Mouse (Mus musculus) heart, postnatal 10 days (tissue): Measurements from ENCODE around the gene Lrrc59. TPM values are rescaled to one million over a fixed set of nuclear protein-coding genes. Genes with fewer than 3 reads are reported as not detected.

ENCODE experiments used
- DNase-seq, 2 experiments: peaks; one replicate each; pipeline ENCODE4 v3.0.0; 2021
- intact Hi-C: fragments of 180-260 bp; cut with DNase I; formaldehyde crosslinking; loops from one replicate; pipeline ENCODE4 v1.15.1; 2025
- total RNA-seq, 2 experiments: library from RNA; stranded (reverse); gene quantifications; 2 replicates each; pipeline ENCODE4 v1.2.3; 2021

Lrrc59 gene
- total RNA-seq: 10 to 100 TPM; 60.0 to 63.3 TPM

DNA sequence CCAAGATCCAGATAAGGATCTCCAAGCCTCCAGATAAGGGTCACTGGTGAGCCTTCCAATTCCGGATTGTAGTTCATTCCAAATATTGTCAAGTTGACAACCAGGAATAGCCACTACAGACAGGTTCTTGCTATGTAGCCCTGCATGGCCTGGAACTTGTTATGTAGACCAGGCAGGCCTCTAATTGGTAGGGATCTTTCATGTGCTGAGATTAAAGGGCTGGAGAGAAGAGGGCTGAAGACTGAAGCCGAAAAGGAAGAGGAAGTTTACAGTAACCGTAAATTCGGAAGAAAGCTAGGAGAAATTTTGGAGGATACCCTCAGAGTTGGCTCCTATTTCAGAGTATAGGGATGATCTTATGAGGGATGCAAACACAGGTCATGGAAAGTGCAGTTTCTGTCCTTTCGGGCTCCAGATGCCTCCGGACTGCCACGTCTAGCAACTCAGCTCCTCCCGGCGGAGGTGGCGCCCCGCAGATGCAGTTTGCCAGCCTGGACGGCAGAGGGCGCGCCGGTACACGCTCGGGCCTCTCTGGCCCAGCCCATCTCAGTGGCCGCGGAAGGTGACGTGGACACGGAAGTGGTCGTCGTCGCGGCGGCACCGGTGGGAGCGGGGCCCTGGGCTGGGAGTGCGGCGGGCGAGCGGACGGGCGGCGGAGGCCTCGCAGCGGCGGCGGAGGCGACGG is at the start of gene Lrrc59:
Gene Lrrc59 (plus strand): TSS at position 569 of the 685 bp plus-strand sequence.
- intact Hi-C loops: no loop called here
- DNase-seq: peak; percentile 97

DNA sequence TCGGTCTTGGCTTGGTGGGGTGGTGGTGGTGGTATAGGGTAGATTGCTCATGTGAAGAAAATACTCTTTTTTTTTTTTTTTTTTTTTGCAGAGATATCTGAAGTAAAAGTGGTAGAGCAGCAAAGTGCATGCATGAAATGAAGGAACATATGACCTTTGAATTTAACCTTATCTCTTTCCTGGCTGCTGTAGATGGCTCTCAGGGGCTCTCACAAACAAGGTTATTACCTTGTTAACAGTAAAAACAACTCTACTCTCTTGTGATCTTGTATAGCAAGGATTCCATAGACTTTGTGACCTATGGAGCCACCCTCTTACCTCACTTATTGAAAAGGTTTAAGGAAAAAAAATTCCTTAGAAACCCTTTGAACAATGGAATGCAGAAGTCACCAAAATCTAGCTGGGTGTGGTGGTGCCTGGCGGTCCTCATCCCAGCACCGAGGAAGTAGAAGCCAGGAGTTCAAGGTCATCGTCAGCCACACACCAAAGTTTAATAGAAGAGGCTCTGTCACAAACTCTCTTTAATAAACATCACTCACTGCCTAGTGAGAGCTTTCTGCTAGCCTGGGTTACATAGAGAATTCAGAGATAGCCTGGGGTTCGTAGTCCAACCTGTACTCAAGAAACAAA is 49.3 kb upstream of the Lrrc59 start:
- DNase-seq: no peak
- intact Hi-C loops: no loop called here

DNA sequence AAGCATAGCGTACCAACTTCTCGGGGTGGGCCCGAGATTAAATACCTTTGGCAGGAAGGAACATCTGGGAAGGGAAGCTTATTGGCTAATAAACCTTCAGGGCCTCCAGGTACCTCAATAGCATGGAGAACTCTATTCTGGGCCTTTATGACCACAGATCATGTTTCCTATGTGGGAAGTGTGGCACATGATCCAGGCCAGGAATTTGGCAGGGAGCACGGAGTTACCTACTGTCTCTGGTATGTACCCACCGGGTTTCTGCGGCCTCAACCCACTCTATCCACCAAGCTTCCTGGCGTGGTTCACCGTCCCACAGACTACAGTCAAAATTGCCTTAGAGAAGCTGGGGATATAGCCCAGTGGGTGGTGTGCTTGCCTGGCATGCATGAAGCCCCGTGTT is 44.5 kb upstream of the Lrrc59 start:
- intact Hi-C loops: no loop called here
- no peak for DNase-seq

DNA sequence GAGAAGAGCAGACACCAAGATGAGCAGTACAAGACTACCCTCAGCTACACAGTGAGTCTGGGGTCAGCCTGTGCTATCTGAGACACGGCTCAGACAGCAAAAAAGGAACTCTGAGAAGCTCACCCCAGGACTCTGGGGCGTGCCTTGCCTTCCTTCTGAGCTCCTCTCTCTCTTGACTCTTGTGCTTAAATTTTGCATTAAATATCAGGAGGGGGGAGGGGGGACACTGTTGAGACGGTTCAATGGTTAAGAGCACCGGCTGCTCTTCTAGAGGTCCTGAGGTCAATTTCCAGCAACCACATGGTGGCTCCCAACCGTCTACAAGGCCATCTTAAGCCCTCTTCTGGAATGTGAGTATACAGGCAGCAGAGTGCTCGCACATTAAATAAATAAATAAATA is 42.1 kb upstream of the Lrrc59 start:
- intact Hi-C loops: no loop called here

DNA sequence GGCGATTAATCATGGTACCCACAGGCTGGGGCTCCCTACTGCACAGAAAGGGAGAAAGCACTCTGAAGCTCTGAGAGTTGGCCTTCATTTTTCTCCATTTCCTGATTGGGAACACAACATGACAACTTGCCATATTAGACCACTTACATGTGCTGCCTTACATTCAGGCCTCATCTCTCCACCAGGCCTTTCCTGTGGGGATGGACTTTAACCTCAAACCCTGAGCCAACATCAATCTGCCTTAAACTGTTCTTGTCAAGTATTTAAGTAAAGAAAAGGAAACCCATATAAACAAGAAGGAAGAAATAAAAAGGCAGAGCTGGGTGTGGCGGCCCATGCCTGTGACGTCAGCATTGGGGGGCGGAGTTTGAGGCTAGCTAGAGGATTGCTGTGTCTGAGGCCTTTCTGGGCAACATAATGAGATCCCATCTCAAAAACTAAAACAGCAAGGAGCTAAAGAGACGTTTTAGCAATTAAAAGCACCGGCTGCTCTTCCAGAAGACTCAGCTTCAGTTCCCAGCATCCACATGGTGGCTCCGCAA is 33.2 kb upstream of the Lrrc59 start:
- intact Hi-C loops: loop anchor here (5.0 kb wide), 1 partner anchor 44 kb away; no protein-coding TSS in a partner anchor
- peak in 1 of 2 experiments; percentile 25 for DNase-seq

More for the DNA sequence above, 42.1 kb upstream of the Lrrc59 start:
- DNase-seq: no peak

DNA sequence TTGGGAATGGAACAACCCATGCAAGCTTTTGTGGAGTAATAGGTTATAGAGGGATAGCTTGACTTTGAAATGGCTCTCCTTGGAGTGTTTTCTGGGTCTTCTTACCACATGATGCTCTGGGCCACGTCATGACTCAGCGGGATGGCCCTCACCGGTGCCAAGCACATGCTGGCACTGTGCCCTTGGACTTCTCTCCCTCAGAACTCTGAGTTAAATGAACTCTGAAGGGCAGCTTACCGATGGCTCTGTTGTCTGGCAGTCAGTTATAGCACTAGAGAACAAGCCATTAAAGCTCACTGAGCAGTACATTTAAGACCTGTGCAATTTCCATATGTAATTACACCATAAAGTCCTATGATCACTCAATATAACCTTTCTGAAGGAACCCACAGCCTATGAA is 32.2 kb upstream of the Lrrc59 start:
- intact Hi-C loops: loop anchor here (5.0 kb wide), 1 partner anchor 45 kb away; no protein-coding TSS in a partner anchor
- peak; percentile 63 to 67 for DNase-seq

DNA sequence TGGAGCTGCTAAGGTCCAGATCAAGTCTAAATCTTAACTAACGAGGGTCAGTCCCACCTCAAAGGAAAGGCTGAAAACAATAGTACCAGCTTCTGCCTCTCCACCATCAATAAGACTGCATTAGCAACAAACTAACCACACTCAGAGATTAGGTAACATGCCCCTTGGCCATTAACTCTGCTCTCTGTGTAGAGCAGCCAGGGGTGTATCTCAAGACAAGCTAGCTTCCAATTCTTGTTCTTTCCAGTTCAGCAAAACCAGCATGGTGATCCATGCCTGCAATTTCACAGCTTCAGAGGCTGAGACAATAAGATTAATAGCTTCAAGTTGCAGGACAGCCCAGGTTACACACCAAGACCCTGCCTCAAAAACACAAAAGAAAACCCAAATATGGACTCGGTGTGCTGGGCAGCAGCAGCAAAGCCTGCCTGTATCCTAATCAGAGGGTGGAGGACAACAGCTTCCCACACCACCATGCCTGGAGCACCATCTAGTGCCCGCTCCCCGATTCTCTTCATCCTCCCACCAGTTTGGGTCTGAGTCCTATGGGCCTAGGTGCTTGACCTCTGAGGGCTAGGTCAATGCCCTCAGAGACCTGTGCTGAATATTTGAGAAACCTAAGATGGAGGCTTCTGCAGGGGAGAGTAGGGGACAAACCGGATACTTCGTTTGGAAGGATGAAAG is 31.0 kb upstream of the Lrrc59 start:
- intact Hi-C loops: loop anchor here (5.0 kb wide), 1 partner anchor 46 kb away; no protein-coding TSS in a partner anchor
- DNase-seq: no peak

DNA sequence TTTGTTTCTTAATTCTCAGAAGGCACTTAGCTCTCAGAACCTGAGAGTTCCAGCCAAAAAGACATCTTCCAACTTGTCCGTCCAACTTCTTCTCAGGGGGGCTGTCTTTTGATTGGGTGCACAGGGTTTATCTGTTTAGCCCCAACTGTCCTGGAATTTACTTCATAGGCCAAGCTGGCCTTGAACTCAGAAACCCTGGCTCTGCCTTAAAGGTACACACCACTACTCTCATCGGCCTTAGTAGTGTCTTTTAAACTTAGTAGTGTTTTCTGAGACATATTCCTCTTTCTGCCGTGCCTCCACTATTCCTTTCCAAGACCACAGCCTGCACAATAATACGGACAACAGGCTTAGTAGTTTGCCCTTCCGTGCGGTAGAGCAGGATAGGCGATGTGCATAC is 29.1 kb upstream of the Lrrc59 start:
- no peak for DNase-seq
- intact Hi-C loops: no loop called here

DNA sequence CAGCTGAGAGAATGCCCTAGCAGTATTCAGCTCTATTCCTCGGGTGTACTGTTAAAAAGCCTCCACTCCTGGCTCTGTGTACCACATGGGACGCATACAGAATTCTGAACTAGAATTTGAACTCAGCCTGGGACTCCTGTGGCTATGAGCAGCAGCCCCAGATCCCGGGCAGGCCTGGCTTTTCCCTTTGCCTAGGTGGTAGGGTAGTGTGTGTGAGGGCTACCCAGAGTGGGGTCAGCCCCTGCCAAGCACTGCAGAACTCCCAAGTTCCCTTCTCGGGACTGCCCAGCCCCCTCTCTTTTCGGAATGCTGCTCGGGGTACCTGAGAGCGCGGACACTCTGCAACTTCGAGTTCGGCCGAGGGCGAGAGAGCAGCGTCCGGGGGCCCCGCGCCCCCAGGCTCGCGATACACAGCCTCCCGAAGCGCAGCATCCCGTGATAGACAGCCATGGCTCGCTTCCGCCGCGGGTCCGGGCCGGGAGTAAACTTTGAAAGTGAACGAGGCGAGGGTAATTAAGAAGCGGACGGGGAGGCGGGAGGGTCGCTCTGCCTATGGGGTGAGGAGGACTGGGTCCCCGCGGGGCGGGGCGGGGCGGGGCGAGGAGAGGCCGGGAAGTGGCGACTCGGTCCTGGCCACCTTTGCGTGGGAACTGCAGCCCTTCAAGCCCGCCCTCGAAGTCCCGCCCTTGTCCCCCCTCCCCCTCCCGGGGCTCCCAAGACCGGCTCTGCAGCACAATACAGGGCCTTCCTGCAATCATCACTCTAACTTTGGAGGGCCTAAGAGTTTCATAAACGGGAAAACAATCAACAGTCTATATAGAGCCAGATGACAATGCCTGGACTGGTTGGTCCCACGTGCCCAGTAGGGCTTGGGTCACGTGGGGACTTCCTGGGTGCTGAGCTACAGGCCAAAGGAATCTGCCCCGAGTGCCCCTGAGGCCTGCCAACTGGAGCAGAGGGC is 28.0 kb upstream of the Lrrc59 start, which contains the start of gene Acsf2:
Gene Acsf2 (minus strand): TSS at position 551 of the 961 bp plus-strand sequence.
- peak; percentile 90 to 91 for DNase-seq
- intact Hi-C loops: no loop called here

DNA sequence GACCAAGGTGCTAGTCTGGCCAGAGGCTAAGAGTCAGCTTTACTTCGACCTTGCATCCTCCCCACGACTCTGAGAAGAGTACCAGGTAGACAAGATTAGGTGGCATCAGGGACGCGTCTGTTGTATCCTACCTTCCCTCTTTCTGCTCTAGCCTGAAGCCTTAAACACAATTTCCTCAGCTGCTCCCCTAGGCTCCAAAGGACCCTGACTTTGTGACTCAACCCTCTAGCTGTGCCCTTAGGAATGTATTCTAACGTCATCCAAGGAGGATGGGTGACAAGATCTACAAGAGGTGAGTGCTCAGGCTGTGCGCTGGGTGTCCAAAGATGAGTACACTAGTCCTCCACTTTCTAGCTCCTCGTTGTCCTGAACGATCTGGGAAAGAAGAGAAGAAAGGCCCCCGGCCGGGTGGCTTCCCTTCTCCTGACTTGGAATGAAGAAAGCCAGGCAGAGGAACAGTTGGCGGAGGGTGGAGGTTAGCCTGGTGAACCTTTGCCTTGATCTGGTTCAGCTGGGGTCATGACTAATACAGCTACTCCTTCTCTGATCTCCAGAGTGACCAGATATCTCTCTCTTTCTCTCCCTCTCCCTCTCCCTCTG is 27.1 kb upstream of the Lrrc59 start:
- intact Hi-C loops: no loop called here
- no peak for DNase-seq

DNA sequence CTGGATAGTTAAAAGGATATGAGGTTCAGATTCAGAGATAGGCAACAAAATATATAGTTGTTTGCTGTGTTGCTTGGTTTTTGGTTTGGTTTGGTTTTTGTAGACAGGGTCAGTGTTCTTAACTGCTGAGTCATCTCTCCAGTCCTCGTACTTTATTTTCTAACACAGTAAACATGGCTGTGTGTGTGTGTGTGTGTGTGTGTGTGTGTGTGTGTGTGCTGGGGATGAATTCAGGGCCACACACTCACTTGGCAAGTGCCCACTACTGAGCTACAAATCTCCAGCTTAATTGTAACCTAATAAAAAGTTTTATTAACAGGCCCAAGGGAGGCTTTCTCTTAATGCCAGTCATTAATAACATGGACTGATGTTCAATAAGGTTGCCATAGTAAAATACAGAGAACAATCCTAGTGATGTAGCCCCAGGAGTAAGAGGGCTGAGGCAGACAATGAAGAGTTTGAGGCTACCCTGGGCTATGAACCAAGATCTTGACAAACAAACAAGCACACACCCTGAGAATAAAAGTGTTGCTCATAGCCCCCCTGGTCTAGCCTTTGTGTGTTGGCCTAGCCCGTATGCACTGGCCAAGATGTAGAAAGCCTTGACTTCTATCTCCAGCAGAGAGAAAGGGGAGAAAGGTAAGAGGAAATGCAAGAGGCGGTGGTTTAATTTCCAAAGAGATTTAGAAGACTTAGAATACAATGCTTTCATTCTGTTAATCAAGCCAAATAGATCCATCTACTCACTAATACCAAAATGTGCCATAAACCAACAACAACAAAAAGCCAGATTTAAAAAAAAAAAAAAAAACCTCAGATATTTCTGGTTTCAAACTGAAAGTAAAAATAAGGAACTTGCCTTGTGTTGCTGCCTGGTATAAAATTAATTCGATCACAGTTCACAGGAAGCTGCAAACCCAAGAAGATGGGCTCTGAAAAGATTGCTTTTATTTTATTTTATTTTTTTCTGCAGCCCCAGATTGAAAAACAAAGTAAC is 18.5 kb upstream of the Lrrc59 start:
- intact Hi-C loops: no loop called here
- no peak for DNase-seq

DNA sequence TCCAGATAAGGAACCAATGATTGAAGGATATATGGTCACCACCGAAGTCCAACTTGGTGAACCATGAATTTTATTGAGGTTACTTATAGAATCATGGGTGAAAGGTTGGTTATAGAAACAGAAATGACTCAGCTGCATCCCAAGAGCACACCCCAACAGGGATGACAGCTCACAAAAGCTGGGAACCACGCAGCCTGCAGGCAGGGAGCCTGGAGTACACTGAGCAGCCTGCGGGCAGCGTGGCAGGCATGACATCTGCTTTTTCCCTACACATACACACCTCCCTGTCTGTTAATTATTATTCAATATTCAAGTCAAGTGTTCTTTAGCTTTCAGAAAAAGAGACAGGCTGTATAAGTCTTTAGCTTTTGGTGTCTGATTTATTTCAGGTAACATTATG is 15.0 kb upstream of the Lrrc59 start:
- no peak for DNase-seq
- intact Hi-C loops: no loop called here

DNA sequence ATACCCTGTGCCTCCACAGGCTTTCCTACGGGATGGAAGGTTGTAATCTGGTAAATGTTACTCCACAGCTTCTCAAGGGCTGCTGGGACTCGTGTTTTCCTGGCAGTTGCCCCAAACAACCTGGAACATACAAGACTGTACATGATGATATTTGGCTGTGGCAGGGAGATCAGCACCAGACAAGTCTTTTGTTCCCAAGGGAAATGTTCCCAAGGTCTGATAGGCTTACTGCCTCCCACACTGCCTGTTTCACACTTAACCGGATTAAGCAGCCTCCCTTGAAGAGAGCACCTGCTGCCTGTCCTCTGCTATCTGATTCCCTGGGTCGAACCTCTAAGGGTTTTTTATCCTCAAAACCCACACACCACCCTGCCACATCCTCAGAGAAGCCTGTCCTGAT is 14.1 kb upstream of the Lrrc59 start:
- no peak for DNase-seq
- intact Hi-C loops: no loop called here

DNA sequence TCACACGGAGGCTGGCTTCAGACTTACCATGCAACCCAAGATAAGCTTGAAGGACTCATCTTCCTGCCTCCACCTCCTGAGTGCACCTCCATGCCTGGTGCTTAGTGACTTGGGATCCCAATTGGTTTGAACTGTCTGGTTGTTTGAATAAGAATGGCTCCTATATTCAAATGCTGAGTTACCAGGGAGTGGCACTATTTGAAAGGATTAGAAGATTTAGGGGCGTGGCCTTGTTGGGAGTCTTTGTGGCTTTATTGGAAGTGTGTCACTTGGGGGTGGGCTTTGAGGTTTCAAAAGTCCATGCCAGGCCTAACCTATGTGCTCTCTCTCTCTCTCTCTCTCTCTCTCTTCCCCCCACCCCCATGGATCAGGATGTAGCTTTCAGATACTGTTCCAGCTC is 11.9 kb upstream of the Lrrc59 start:
- intact Hi-C loops: no loop called here
- no peak for DNase-seq

DNA sequence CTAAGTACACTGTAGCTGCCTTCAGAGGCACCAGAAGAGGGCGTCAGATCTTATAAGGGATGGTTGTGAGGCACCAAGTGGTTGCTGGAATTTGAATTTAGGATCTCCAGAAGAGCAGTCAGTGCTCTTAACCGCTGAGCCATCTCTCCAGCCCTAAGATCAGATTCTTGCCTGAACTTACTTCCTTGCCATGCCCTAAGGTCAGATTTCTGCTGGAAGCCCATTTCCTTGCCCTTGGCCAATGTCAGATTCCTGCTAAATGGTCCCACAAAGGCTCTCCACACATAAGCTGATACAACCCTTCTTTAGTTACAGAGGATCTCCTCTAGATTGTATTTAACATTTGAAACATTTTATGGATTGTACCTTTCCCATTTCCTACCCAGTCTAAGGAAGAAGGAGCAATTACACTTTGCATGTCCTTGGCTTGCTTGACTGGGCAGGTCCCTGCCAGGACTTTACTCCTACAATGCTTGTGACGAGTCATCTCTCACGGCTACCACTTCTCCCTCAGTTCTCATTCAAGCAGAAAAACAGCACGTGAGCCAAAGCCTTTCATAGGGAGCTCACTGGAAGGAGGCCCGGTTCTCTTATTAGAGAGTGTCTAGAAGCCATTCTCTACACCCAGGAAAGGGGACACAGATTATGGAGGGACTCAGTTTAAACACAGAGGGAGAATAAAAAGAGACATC is 8.7 kb upstream of the Lrrc59 start:
- intact Hi-C loops: no loop called here
- no peak for DNase-seq

DNA sequence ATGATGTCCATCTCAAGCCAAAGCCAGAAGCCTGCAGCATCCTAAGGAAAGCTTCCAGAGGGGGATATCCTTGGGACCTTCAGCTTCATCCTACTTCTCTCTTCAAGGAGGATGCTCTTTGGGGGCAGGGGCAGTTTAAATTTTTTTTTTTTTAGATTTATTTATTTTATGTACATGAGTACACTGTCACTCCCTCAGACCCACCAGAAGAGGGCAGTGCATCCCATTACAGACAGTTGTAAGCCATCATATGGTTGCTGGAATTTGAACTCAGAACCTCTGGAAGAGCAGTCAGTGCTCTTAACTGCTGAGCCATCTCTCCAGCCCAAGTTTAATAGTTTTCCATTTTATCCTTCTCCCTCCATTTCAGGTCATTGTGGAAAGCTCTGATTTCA is 8.1 kb upstream of the Lrrc59 start:
- intact Hi-C loops: no loop called here
- no peak for DNase-seq

DNA sequence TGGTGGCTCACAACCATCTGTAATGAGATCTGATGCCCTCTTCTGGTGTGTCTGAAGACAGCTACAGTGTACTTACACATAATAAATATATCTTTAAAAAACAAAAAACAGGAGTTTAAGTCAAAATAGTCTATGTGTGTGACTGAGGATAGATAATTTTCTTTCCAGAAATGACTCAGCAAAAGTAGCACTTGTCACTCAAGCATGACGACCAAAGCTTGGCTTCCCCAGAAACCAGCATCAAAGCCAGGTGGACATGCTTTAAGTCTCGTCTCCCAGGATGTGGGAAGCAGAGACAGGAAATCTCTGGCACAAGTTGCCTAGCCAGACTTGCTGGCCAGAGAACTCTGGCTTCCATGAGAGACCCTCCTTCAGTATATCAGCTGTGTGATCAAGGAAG is 7.4 kb upstream of the Lrrc59 start:
- intact Hi-C loops: no loop called here
- DNase-seq: no peak

DNA sequence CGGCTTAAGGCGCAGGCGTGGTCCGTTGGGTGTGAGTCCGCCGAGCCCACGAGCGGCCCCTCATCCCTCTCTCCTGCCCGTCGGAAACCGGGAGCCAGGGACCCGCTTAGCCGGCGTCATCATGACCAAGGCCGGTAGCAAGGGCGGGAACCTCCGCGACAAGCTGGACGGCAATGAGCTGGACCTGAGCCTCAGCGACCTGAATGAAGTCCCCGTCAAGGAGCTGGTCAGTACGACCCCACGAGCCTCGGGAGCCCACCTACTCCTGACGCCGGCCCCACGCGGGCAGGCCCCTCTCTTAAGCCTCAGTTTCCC is 274 bp downstream of the Lrrc59 start:
- no peak for DNase-seq
- intact Hi-C loops: loop anchor here (5.0 kb wide), 1 partner anchor 87 kb away; no protein-coding TSS in a partner anchor
